In the genomic region with DNA sequence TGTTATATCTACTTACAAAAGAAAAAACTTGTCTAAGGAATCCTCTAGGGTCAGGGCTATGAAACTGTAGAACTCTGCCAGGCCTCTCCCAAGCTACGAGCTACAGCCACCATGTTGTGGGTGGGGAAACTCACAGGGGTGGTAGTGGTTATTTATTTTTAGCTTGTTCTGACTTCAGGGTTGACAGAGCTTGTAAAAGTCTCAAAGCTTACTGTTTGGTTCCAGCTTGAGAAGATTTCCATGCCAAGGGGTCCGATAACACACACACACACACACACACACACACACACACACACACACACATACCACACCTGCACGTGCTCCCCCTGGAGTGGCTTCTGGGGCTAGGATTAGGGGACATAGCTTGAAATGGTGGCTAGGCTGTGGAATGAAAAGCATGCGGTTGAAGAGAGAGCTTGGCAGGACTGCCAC, we compare ENCODE assay signal across 8 mouse cellular contexts. TPM values are rescaled to one million over a fixed set of nuclear protein-coding genes. Genes with fewer than 3 reads are reported as not detected.
DNase-seq lines count a peak whose midpoint lies in the region; ATAC-seq and TF ChIP-seq lines count a peak whose summit lies in the region.

No protein-coding gene starts in this region.

- DNase-seq in heart, adult 2 months = no peak
- no peak for DNase-seq in heart, adult 18-20 months
- DNase-seq in intestine, embryonic 14.5 days (ENCODE audit: low spot score) = no peak
- DNase-seq in ovary, adult 18-20 months (ENCODE audit: low spot score) = no peak
- DNase-seq in adrenal gland, postnatal 14 days = no peak
- DNase-seq in cerebellum, postnatal 10 days = no peak

- WGBS in heart, adult 2 months = 30% methylated on average over 4 of the region's 4 CpGs
- WGBS in intestine, embryonic 14.5 days = 47% methylated on average over 4 of the region's 4 CpGs

- no peaks in the 10 kb centered on the region for H3K79me2 ChIP-seq in heart, adult 2 months (replicated peaks; ENCODE audit: control insufficient read depth, insufficient read depth, low read length)

- no peak for TF ChIP-seq CTCF in heart, adult 2 months (IDR thresholded peaks at IDR 0.05)
- no peak for TF ChIP-seq CTCF in cortical plate, adult 2 months (IDR thresholded peaks at IDR 0.05; ENCODE audit: extremely low read depth, insufficient read depth, low read length)

- no peaks in the 10 kb centered on the region for H3K36me3 ChIP-seq in heart, adult 2 months (ENCODE audit: control insufficient read depth, insufficient read depth, low read length)
- H3K36me3 ChIP-seq in intestine, embryonic 14.5 days (ENCODE audit: control insufficient read depth, insufficient read depth, low read length) = peaks cover 18% of the 10 kb centered on the region

- peak overlapping the region; percentile 58 for H3K4me2 ChIP-seq in intestine, embryonic 14.5 days (ENCODE audit: low read length)

- peak; percentile 57 for ATAC-seq in intestine, embryonic 14.5 days (replicated peaks; ENCODE audit: low FRiP score, low TSS enrichment, low read depth)
- ATAC-seq in megakaryocyte progenitor cell, adult 5-6 weeks (replicated peaks; ENCODE audit: poor library complexity) = peak; percentile 30

- H3K4me1 ChIP-seq in heart, adult 2 months (ENCODE audit: control insufficient read depth, insufficient read depth, low read length) = peaks cover 2% of the 10 kb centered on the region; the same call in 1 of the 2 replicates
- peaks cover 4% of the 10 kb centered on the region; the same call in 1 of the 2 replicates for H3K4me1 ChIP-seq in cortical plate, adult 2 months (ENCODE audit: control insufficient read depth, insufficient read depth, low read length)
- peaks cover 4% of the 10 kb centered on the region; the same call in 1 of the 2 replicates for H3K4me1 ChIP-seq in intestine, embryonic 14.5 days (replicated peaks; ENCODE audit: control insufficient read depth, insufficient read depth, low read length)

- intact Hi-C loops in heart, adult 2 months (cut with DNase I) = loop anchor here (5.0 kb wide), 1 partner anchor 95 kb away; the partner anchor contains the start of genes Atf7 and Gm28047

- no peak for TF ChIP-seq POLR2A in heart, adult 2 months (IDR thresholded peaks at IDR 0.05; ENCODE audit: insufficient read depth, low read depth, low read length)
- no peak for TF ChIP-seq POLR2A in cortical plate, adult 2 months (IDR thresholded peaks at IDR 0.05; ENCODE audit: extremely low read depth, insufficient read depth, low read length)

- TF ChIP-seq EP300 in heart, adult 2 months (IDR thresholded peaks at IDR 0.05; ENCODE audit: insufficient read depth, low read depth, low read length) = no peak

- H3K27ac ChIP-seq in heart, adult 2 months = peak overlapping the region; percentile 95
- 0 out of 2 replicates have a peak overlapping the region, but pooled peaks have one; percentile 30 for H3K27ac ChIP-seq in cortical plate, adult 2 months (ENCODE audit: insufficient read depth, low read length)
- peak overlapping the region; percentile 23; the same call in 1 of the 2 replicates for H3K27ac ChIP-seq in intestine, embryonic 14.5 days (ENCODE audit: low read depth)

- H3K9ac ChIP-seq in heart, adult 2 months (ENCODE audit: low read depth, low read length) = no peak overlapping the region
- no peak overlapping the region for H3K9ac ChIP-seq in intestine, embryonic 14.5 days (ENCODE audit: low read length)

- H3K4me3 ChIP-seq in heart, adult 2 months = peak overlapping the region; percentile 41; the same call in 1 of the 2 replicates
- H3K4me3 ChIP-seq in cortical plate, adult 2 months (ENCODE audit: insufficient read depth, low read length) = peak overlapping the region; percentile 57; the same call in 1 of the 2 replicates
- H3K4me3 ChIP-seq in intestine, embryonic 14.5 days (ENCODE audit: low read depth, low read length) = peak overlapping the region; percentile 62

- H3K9me3 ChIP-seq in intestine, embryonic 14.5 days (ENCODE audit: control insufficient read depth, low read length) = no peaks in the 10 kb centered on the region

- H3K27me3 ChIP-seq in heart, adult 2 months (ENCODE audit: control insufficient read depth, insufficient read depth, low read length) = no peaks in the 10 kb centered on the region
- H3K27me3 ChIP-seq in intestine, embryonic 14.5 days (replicated peaks; ENCODE audit: control insufficient read depth, insufficient read depth, low read length) = no peaks in the 10 kb centered on the region

RNA-seq across cellular contexts. Expression of gene Calcoco1, which starts 0.5 kb away (rescaled TPM):
- 100 to 1,000 TPM in 1 of 2 experiments, 10 to 100 TPM in 1; 98.0 to 124 TPM for total RNA-seq in heart, adult 2 months (2021)
- 108 and 133 TPM in 2 replicates for polyA plus RNA-seq in heart, adult 2 months (2012; rRNA removed)
- total RNA-seq in heart, adult 18-20 months (2021) = 100 to 1,000 TPM; 105 to 119 TPM
- 62.5 and 67.0 TPM in 2 replicates for polyA plus RNA-seq in cortical plate, adult 2 months (2012; rRNA removed)
- 30.6 and 35.8 TPM in 2 replicates for polyA plus RNA-seq in intestine, embryonic 14.5 days (2014; fragmentation: Nextera tagmentation; extraction: Ambion mirVana)
- 12.0 and 16.8 TPM in 2 replicates for total RNA-seq in megakaryocyte progenitor cell, adult 5-6 weeks (2015)
- 9.2 and 10.8 TPM in 2 replicates for total RNA-seq in megakaryocyte progenitor cell, adult 5-6 weeks (2017)
- 85.8 and 96.7 TPM in 2 replicates for total RNA-seq in adrenal gland, postnatal 14 days (2021)

RNA-seq across cellular contexts. Expression of gene Atp5g2, which starts 50.4 kb away (rescaled TPM):
- total RNA-seq in heart, adult 2 months (2021) = 10 to 100 TPM; 30.6 to 33.5 TPM
- 417 and 578 TPM in 2 replicates for polyA plus RNA-seq in heart, adult 2 months (2012; rRNA removed)
- total RNA-seq in heart, adult 18-20 months (2021) = 10 to 100 TPM; 28.4 to 50.6 TPM
- polyA plus RNA-seq in cortical plate, adult 2 months (2012; rRNA removed) = 293 and 296 TPM in 2 replicates
- polyA plus RNA-seq in intestine, embryonic 14.5 days (2014; fragmentation: Nextera tagmentation; extraction: Ambion mirVana) = 81.3 and 87.4 TPM in 2 replicates
- 58.2 and 76.2 TPM in 2 replicates for total RNA-seq in megakaryocyte progenitor cell, adult 5-6 weeks (2015)
- total RNA-seq in megakaryocyte progenitor cell, adult 5-6 weeks (2017) = 57.1 and 73.8 TPM in 2 replicates
- 35.4 and 47.3 TPM in 2 replicates for total RNA-seq in adrenal gland, postnatal 14 days (2021)

Comparison
In these comparisons a context has a peak if more than half of its experiments do, and no peak if none do; other contexts are left out.
1. H3K27ac ChIP-seq: peak in every context shown above with its lines; median percentile 95 in heart, adult 2 months; 30 in cortical plate, adult 2 months; 23 in intestine, embryonic 14.5 days.